Mouse (Mus musculus) megakaryocyte progenitor cell, adult 5-6 weeks (primary cell): Measurements from ENCODE around the gene Vmn1r103. TPM values are rescaled to one million over a fixed set of nuclear protein-coding genes. Genes with fewer than 3 reads are reported as not detected.
"Not testable (repeated sequence)": the region's sequence is repeated elsewhere in the genome, so short reads cannot be mapped to it uniquely, and the experiment has no call there.

Experiments
- ATAC-seq: replicated peaks from 2 replicates; pipeline ENCODE4 v1.8.0; 2016; ENCODE audit warnings: mild to moderate bottlenecking, moderate TSS enrichment, inconsistent platforms; ENCODE audit not compliant: poor library complexity
- total RNA-seq, 2 experiments: library from RNA; stranded (forward) in 1 of 2; stranded (reverse) in 1 of 2; fragments of 157-497, 149-512 nt in 1 of 2; fragments of 200-1000 nt in 1 of 2; gene quantifications; 2 replicates each; pipeline versions ENCODE4 v1.2.3 to v1.2.4; 2015 to 2017

The Vmn1r103 gene
- total RNA-seq (2015) (not detected in 2 replicates), total RNA-seq (2017) (not detected in 2 replicates)

DNA sequence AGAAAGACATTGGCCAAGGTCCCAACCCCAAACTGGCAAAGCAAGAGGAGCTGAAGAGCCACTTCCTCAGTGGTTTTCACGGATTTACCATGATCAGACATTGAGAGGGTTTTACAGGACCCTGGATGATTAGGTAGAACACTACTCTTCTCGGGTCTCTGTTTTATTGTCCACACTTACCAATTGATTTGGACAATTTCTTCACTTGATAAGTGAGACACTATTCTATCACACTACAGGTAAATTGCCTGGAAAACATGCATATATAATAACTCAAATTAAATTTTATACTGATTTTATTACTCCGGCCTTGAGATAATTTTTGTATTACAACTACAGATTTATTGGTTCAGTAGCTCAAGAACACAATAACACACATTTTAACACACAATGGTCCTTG lies at the start of gene Vmn1r103:
Vmn1r103 (minus strand) TSS at position 101 of the 400 bp plus-strand sequence.
- ATAC-seq: not testable (repeated sequence)

DNA sequence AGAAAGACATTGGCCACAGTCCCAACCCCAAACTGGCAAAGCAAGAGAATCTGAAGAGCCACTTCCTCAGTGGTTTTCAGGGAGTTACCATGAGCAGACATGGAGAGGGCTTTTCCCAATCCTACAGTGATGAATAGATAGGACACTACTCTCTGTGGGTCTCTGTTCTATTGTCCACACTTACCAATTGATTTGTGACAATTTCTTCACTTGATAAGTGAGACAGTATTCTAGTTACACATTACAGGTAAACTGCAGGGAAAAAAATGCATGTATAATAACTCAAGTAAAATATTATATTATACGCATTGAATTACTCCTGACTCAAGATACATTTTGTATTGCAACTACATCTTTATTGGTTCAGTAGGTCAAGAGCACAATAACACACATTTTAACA lies 35.3 kb upstream of the Vmn1r103 start, which contains the start of gene Gm5726:
Gm5726 (minus strand) TSS at position 101 of the 400 bp plus-strand sequence.
- not testable (repeated sequence) for ATAC-seq

DNA sequence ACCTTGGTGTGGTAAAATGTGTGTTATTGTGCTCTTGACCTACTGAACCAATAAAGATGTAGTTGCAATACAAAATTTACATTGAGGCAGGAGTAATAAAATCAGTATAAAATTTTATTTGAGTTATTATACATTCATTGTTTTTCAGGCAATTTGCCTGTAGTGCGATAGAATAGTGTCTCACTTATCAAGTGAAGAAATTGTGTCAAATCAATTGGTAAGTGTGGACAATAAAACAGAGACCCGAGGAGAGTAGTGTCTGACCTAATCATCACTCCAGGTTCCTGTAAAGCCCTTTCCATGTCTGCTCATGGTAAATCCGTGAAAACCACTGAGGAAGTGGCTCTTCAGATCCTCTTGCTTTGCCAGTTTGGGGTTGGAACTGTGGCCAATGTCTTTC lies 23.2 kb upstream of the Vmn1r103 start, which contains the start of gene Vmn1r104:
Vmn1r104 (plus strand) TSS at position 301 of the 400 bp plus-strand sequence.
- ATAC-seq: not testable (repeated sequence)

DNA sequence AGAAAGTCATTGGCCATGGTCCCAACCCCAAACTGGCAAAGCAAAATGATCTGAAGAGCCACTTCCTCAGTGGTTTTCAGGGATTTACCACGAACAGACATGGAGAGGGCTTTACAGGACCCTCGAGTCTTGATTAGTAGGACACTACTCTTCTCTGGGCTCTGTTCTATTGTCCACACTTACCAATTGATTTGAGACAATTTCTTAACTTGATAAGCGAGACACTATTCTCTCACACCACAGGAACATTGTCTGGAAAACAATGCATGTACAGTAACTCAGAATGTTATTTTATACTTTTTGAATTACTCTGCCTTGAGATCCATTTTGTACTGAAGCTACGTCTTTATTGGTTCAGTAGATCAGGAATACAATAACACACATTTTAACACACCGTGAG lies 35.5 kb downstream of the Vmn1r103 start, which contains the start of gene Gm10670:
Gm10670 (minus strand) TSS at position 101 of the 400 bp plus-strand sequence.
- ATAC-seq: not testable (repeated sequence)

Other genes with a start within 250 kb of the Vmn1r103 start
- gene Gm5890, start 247.7 kb downstream of the Vmn1r103 start, total RNA-seq (2015): not detected in 2 replicates
- not detected in 2 replicates for gene Gm5890, start 247.7 kb downstream of the Vmn1r103 start, total RNA-seq (2017)
- not detected in 2 replicates for gene Gm4133, start 176.5 kb downstream of the Vmn1r103 start, total RNA-seq (2015)
- not detected in 2 replicates for gene Gm4133, start 176.5 kb downstream of the Vmn1r103 start, total RNA-seq (2017)
- gene Gm5728, start 135.1 kb downstream of the Vmn1r103 start, total RNA-seq (2015): not detected in 2 replicates
- gene Gm5728, start 135.1 kb downstream of the Vmn1r103 start, total RNA-seq (2017): not detected in 2 replicates
- not detected in 2 replicates for gene Vmn1r100, start 92.6 kb downstream of the Vmn1r103 start, total RNA-seq (2015)
- not detected in 2 replicates for gene Vmn1r100, start 92.6 kb downstream of the Vmn1r103 start, total RNA-seq (2017)
- gene Vmn1r101, start 67.9 kb downstream of the Vmn1r103 start, total RNA-seq (2015): not detected in 2 replicates
- gene Vmn1r101, start 67.9 kb downstream of the Vmn1r103 start, total RNA-seq (2017): not detected in 2 replicates
- gene Gm10670, start 35.6 kb downstream of the Vmn1r103 start, total RNA-seq (2015): not detected in 2 replicates
- not detected in 2 replicates for gene Gm10670, start 35.6 kb downstream of the Vmn1r103 start, total RNA-seq (2017)
- gene Vmn1r104, start 23.3 kb upstream of the Vmn1r103 start, total RNA-seq (2015): not detected in 2 replicates
- gene Vmn1r104, start 23.3 kb upstream of the Vmn1r103 start, total RNA-seq (2017): not detected in 2 replicates
- gene Gm5726, start 35.2 kb upstream of the Vmn1r103 start, total RNA-seq (2015): not detected in 2 replicates
- not detected in 2 replicates for gene Gm5726, start 35.2 kb upstream of the Vmn1r103 start, total RNA-seq (2017)
- gene Gm4141, start 65.7 kb upstream of the Vmn1r103 start, total RNA-seq (2015): not detected in 2 replicates
- not detected in 2 replicates for gene Gm4141, start 65.7 kb upstream of the Vmn1r103 start, total RNA-seq (2017)
- gene Gm4513, start 88.5 kb upstream of the Vmn1r103 start, total RNA-seq (2015): not detected in 2 replicates
- gene Gm4513, start 88.5 kb upstream of the Vmn1r103 start, total RNA-seq (2017): not detected in 2 replicates
- not detected in 2 replicates for gene Vmn1r107, start 158.4 kb upstream of the Vmn1r103 start, total RNA-seq (2015)
- not detected in 2 replicates for gene Vmn1r107, start 158.4 kb upstream of the Vmn1r103 start, total RNA-seq (2017)
- gene Vmn1r111, start 192.7 kb upstream of the Vmn1r103 start, total RNA-seq (2015): not detected in 2 replicates
- gene Vmn1r111, start 192.7 kb upstream of the Vmn1r103 start, total RNA-seq (2017): not detected in 2 replicates
- gene Gm10668, start 220.1 kb upstream of the Vmn1r103 start, total RNA-seq (2015): not detected in 2 replicates
- gene Gm10668, start 220.1 kb upstream of the Vmn1r103 start, total RNA-seq (2017): not detected in 2 replicates